Mouse (Mus musculus) myocyte (in vitro differentiated cells): Measurements from ENCODE around the gene Secisbp2l.

Source experiments
- E2F4 ChIP-seq: IDR thresholded peaks from one replicate; pipeline ENCODE4 v1.6.1; 2011; ENCODE audit warnings: mild to moderate bottlenecking, control low read depth, moderate library complexity; ENCODE audit not compliant: insufficient read depth
- MAX ChIP-seq: IDR thresholded peaks from one replicate; pipeline ENCODE4 v1.6.1; 2011; ENCODE audit warnings: low read depth, mild to moderate bottlenecking, control low read depth
- POLR2A ChIP-seq: IDR thresholded peaks from one replicate; pipeline ENCODE4 v1.6.1; 2011; ENCODE audit warnings: low read depth, mild to moderate bottlenecking, control low read depth, moderate library complexity; ENCODE audit not compliant: insufficient read length

DNA sequence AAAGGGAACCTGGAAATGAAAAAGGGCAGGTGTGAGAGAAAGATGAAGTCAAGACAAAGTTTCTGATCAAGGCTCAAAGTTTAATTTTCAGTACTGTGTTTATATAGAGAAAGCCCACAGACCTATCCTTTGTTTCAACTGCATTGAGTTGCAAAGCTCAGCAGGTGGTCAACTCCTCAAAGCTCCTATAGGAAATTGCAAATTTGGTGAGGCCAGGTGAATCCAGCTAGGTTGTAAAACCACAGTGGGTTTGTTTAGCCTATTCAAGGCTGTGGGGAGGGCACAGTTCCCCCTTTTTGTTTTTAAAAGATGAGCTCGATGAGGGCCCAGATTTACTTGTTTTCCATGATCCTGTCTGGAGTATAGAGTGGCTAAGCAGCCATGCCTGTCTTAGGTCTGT is 23.2 kb upstream of the Secisbp2l start:
- no peak for TF ChIP-seq MAX
- no peak for TF ChIP-seq E2F4
- no peak for TF ChIP-seq POLR2A
